Mouse (Mus musculus) adrenal gland, adult (tissue): ENCODE data around the gene Mars2.

Experiments used
- DNase-seq, 2 experiments: peaks; one replicate each; pipeline ENCODE4 v3.0.0; 2022 to 2023; ENCODE audit warnings: low spot score in 1 of 2; ENCODE audit not compliant: inconsistent age in 2 of 2

The Mars2 gene

GRCm38 (mm10) chr1:55221352-55221751 lies 15.6 kb upstream of the Mars2 start:
- DNase-seq, result peak in 1 of 2 experiments; percentile 82

DNA sequence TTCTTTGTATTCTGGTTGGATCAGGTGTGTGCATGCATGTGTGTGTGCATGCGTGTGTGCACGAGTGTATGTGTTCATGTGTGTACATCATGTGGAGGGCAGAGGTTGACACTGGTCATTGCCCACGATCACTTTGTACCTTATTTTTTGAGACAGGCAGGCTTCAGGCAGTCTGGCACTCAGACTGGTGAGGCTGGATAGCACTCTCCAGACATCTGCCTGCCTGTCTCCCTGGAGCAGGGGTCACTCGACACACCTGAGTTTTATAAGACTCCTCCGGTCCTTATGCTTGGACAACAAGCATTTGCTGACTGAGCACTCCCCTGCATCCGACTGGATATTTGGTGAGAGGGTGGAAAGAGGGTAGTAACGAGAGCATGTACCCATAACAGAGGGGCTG lies 14.0 kb upstream of the Mars2 start:
- no peak for DNase-seq

GRCm38 (mm10) chr1:55224111-55224510 lies 12.9 kb upstream of the Mars2 start:
- DNase-seq, result no peak

- DNase-seq, result peak in 1 of 2 experiments; percentile 81
These were observed 11.6 kb upstream of the Mars2 start for GRCm38 (mm10) chr1:55225398-55225797.

GRCm38 (mm10) chr1:55226011-55226857 lies 10.7 kb upstream of the Mars2 start, which contains the start of gene Rftn2:
Gene Rftn2 (minus strand): TSS chr1:55226782.
- DNase-seq, result peak; percentile 68 to 90

- DNase-seq, result peak in 1 of 2 experiments; percentile 58
These were observed 9.6 kb upstream of the Mars2 start for GRCm38 (mm10) chr1:55227376-55227775.

DNA sequence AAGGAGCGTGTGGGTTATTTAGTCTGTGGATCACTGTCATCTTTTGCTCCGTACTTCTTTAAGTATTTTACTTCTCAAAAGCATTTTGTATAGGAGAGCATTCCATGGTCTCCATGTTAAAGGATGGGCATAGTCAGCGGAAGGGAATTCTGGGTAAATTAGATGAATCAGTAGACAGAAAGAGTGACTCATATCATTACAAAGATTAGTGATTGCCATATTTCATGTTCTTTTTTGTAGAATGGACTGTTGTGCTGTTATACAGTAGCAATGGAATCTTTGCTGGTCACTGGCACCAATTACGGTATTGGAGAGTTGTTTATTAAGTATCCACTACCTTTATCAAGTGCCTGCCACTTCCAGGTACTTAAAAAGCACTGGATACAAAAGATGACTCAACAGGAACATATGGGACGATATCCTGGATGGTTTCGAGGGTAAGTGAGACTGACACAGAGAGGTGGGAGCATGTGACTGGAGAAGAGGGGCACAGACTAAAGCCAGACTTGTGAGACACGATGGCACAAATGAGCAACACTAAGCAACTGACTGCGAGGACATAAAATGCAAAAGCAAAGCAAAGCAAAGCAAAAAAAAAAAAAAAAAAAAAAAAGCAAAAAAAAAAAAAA lies 8.6 kb upstream of the Mars2 start:
- DNase-seq, result peak in 1 of 2 experiments; percentile 62

GRCm38 (mm10) chr1:55234910-55235520 lies 2.0 kb upstream of the Mars2 start:
- no peak for DNase-seq

DNA sequence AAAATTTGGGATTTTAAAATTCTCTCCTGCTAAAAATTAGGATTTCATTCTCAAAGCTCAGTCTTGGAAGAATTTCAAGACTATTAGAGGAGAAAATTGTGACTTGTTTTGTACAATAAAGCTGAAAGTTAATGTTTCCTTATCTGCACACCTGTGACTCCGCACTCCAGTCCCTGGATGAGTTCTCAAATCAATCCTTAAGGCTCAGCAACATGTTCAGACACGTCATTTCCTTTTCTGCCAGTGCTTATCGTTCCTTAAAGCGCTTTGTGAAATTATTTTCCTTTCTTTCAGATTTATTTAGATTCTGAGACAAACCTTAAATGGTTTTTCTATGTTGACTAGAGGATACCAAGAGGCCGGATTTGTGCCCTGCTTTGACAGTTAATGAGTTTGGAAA lies 490 bp upstream of the Mars2 start:
- DNase-seq, result no peak

GRCm38 (mm10) chr1:55237643-55238161 lies 725 bp downstream of the Mars2 start:
- DNase-seq, result peak; percentile 56 to 83

- DNase-seq, result peak in 1 of 2 experiments; percentile 66
These were observed 1.5 kb downstream of the Mars2 start for GRCm38 (mm10) chr1:55238496-55238895.

DNA sequence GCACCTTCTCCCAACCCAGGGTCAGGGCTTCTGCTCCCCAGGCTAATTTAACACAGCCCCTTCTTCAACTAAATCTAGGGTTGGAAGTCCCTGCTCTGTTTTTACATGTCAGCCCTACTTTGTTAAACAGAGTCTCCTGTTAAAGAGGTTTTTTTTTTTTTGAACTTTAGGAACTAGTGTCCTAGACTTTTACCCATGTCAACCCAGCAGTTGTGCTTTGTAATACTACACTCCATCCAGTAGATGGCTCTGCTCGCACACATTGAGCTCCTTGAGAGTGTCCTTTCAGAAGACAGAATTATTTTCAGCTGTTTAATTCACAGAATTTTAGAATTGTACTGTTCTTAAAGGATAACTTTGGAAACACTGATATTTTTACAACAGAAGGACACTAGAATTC lies 2.3 kb downstream of the Mars2 start:
- peak in 1 of 2 experiments; percentile 71 for DNase-seq

- no peak for DNase-seq
These were observed 9.4 kb downstream of the Mars2 start for GRCm38 (mm10) chr1:55246374-55246773.

GRCm38 (mm10) chr1:55264385-55264784 lies 27.4 kb downstream of the Mars2 start:
- DNase-seq, result no peak

DNA sequence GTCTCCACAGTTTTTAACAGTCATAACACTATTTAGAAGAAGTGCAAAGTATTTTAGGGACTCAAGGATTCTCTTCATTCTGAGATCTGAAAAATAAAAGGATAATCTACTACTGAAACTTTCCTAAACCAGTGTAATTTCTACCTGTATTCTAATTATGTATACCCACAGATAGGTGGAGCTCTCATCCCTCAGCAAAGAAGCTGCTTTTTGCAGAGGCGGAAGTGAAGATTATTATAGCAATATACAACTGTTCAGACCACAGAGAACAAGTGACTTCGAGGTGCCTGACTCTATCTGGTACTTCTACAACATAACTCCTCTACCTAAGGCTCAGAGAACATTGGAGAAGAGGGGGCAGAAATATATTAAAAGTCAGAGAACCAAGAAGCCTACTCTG lies 28.5 kb downstream of the Mars2 start:
- no peak for DNase-seq

DNA sequence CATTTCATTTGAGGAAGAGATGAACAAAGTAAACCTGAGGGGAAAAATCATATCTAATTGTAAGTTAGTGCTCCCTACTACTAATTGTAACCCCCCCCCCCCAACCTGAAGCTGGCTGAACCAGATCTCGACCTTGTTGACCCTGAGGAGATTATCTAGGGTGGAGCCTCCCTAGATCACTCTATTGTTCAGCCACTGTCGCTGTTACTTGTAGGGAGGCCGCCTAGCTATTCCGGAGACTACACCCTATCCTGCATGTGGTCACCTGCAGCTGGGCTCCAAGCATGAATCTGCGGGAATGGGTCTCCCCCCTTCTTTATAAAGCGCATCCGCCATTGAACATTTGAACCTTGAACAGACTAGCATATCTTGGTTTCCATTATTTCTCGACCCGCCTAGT lies 42.1 kb downstream of the Mars2 start:
- no peak for DNase-seq
